Mouse (Mus musculus) Patski (cell line): ENCODE results near the gene Eftud2. TPM values are rescaled to one million over a fixed set of nuclear protein-coding genes. Genes with fewer than 3 reads are reported as not detected.

Experiments used
- ATAC-seq: fragments of 100-300 bp; one replicate; pipeline ENCODE4 v1.8.0; 2021
- CTCF ChIA-PET: fragments of 350-600 bp; sonication (Branson Sonifier 250); formaldehyde crosslinking; loops from one replicate; lab custom pipeline; 2022; ENCODE audit warnings: inconsistent platforms; lab: Charles Lee
- POLR2A ChIA-PET: fragments of 350-600 bp; sonication (Branson Sonifier 250); formaldehyde crosslinking; loops from one replicate; lab custom pipeline; 2022; ENCODE audit warnings: antibody characterized with exemption, inconsistent platforms; lab: Charles Lee
- DNase-seq: peaks from one replicate; pipeline ENCODE4 v3.0.0-alpha.2; 2011; ENCODE audit warnings: low read depth, low spot score
- H3K27me3 ChIP-seq: fragments of 371-371 bp; one replicate; pipeline ENCODE4 v1.5.1; 2021
- CTCF ChIP-seq: fragments of 100-300 bp; IDR thresholded peaks from one replicate; pipeline ENCODE4 v1.5.1; 2021
- in situ Hi-C: fragments of 300-500 bp; cut with MboI; formaldehyde crosslinking; loops from 3 replicates; pipeline ENCODE4 v1.11.1; 2018; ENCODE audit warnings: low pct_unique_long_range_greater_than_20kb, mixed read lengths
- polyA plus RNA-seq: library from polyadenylated mRNA; unstranded; gene quantifications from one replicate; pipeline ENCODE4 v1.2.3, GENCODE M21; 2021

The Eftud2 gene
- polyA plus RNA-seq, 1 experiment from 2014 or later: 120 TPM

DNA sequence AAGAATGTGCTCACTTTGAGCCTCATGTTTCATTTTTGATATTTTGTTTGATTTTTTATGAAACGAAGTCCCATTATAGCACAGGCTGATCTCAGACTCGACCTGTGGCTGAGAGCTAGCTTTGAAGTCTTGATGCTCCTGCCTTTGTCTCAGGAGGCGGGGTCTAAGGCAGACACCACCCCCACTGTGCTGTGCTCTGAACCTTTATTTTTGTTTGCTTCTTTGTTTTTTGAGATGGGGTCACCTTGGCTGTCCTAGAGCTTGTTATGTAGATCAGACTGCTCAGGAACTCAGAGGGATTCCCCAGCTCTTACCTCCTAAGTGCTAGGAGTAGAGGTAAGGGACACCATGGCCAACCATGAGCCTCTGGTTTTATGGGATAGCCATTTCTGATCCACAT is 60.4 kb downstream of the Eftud2 start:
- CTCF ChIA-PET: interaction anchor here (1.3 kb wide), 1 partner anchor 16 kb away, joined by 3 read pairs; no protein-coding TSS in a partner anchor
- in situ Hi-C loops: loop anchor here (5.0 kb wide), 1 partner anchor 43 kb away; no protein-coding TSS in a partner anchor
- ATAC-seq (no peak), DNase-seq (no peak)
- POLR2A ChIA-PET: no interaction called here
- TF ChIP-seq CTCF: no peak
- peaks cover 2% of the 10 kb centered on the region for H3K27me3 ChIP-seq

GRCm38 (mm10) chr11:102819783-102820385 is 60.9 kb downstream of the Eftud2 start:
- DNase-seq (no peak), ATAC-seq (no peak)
- POLR2A ChIA-PET: interaction anchor here (0.9 kb wide), 1 partner anchor 58 kb away, joined by 3 read pairs; no protein-coding TSS in a partner anchor
- peak; percentile 13 for TF ChIP-seq CTCF
- in situ Hi-C loops: loop anchor here (5.0 kb wide), 1 partner anchor 43 kb away; no protein-coding TSS in a partner anchor
- CTCF ChIA-PET: interaction anchor here (1.3 kb wide), 1 partner anchor 15 kb away, joined by 3 read pairs; no protein-coding TSS in a partner anchor
- H3K27me3 ChIP-seq: no peaks in the 10 kb centered on the region

DNA sequence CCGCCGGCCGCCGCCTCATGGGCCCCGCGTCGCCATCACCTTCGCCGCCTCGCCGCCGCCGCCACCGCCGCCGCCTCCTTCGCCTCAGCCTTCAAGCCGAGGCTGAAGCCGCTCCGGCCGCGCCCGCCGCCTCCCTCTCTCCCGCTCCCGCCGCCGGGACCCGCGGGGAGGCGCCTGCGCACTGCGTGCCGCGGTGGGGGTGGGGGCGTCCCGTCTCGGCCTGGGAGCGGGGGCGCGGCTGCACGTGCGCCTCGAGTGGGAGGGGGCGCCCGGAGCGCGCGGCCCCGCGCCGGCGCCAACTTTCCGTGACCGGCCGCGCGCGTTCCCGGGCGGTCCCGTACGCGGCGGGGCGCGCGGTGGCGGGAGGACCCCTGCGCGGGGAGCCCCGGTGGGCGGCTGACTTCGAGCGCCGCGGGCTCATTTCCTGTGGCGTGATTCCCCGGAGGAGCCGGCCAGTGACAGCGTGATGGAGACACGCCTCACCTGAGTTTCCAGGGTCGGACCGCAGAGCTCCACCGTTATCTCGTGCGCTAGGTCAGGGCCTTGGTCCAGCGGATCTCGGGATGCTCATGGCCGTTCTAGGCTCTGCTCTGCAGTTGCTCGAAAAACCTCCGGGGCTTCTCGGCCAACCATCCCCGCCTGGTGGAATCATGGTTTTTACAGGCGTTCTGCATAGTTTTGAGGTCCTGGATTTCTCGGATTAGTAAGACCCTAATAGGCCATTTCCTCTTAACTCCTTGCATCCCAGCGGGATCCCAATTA is 61.6 kb downstream of the Eftud2 start, which contains the start of gene Gjc1:
TSS of gene Gjc1 (minus strand) at position 680 of the 762 bp plus-strand sequence.
- DNase-seq: no peak
- ChIA-PET POLR2A (interaction anchor here (0.9 kb wide), 1 partner anchor 58 kb away, joined by 3 read pairs; no protein-coding TSS in a partner anchor), CTCF (no interaction called here)
- H3K27me3 ChIP-seq: no peaks in the 10 kb centered on the region
- ATAC-seq: peak; percentile 77
- no peak for TF ChIP-seq CTCF
- in situ Hi-C loops: no loop called here

DNA sequence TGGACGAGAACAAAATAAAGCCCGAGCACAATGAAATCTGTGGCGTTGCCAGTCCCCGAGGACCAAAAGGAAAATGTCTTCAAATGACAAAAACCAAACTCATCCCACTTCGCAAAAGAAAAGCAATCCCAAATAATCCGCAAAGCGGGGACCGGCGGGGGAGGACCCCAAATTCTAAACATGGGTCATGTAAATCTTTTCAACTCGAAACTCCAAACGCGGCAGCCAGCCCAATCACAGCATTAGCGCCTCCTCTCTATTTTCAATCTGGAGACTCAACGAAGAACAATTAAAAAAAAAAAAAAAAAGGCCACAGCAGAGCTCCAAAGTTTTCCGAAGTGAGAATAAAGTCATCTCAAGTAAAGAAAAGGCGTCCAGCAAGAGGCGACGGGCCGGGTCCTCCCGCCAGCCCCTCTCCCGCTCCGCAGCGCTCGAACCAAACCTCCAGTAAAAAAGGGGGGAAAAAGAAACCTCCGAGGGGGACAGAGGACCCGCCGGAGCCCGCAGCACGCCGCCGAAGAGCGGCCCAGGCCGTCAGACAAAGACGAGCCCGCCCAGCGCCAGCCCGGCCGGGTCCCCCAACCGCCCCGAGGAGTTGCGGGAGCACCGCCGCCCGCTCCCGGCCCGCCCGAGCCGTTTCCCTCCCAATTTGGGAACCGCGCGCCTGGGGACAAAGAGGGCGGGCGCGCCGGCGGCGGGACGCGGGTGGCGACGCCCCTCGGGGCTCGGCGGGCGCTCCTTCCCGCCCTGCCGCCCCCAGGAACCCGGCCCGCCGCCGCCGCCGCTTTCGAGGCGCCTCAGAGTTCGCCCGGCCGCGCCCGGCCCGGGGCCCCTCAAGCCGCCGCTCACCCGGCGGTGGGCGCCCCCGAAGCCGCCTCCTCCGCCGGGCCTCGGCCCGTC is 62.4 kb downstream of the Eftud2 start:
- in situ Hi-C loops: no loop called here
- ChIA-PET POLR2A (no interaction called here), CTCF (no interaction called here)
- peak; percentile 55 for ATAC-seq
- H3K27me3 ChIP-seq: no peaks in the 10 kb centered on the region
- no peak for DNase-seq
- TF ChIP-seq CTCF: no peak

DNA sequence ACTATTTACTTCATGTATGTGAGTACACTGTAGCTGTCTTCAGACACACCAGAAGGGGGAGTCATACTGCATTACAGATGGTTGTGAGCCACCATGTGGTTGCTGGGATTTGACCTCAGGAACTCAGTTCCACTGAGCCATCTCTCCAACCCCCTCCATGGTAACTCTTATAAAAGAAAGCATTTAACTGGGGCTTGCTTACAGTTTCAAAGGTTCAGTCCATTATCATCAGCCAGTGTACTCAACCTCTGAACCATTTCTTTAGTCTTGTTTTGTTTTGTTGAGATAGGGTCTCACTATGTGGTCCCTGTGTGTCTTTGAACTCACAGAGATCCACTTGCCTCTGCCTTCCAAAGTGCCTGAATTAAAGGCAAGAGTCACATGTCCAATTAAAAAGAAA is 65.9 kb downstream of the Eftud2 start:
- ChIA-PET POLR2A (no interaction called here), CTCF (interaction anchor here (1.0 kb wide), 1 partner anchor 37 kb away, joined by 3 read pairs; no protein-coding TSS in a partner anchor)
- H3K27me3 ChIP-seq: no peaks in the 10 kb centered on the region
- DNase-seq: no peak
- peak; percentile 29 for TF ChIP-seq CTCF
- no peak for ATAC-seq
- in situ Hi-C loops: no loop called here

- in situ Hi-C loops: no loop called here
- DNase-seq: no peak
- no peaks in the 10 kb centered on the region for H3K27me3 ChIP-seq
- ChIA-PET CTCF (interaction anchor here (1.2 to 1.6 kb wide), 3 partner anchors 11 to 36 kb away, joined by 3 to 4 read pairs (median 3); no protein-coding TSS in a partner anchor), POLR2A (interaction anchor here (0.6 kb wide), 1 partner anchor 81 kb away, joined by 3 read pairs; no protein-coding TSS in a partner anchor)
- TF ChIP-seq CTCF: no peak
- ATAC-seq: peak; percentile 47
Observed at GRCm38 (mm10) chr11:102810721-102811485, 69.9 kb downstream of the Eftud2 start.

- ChIA-PET POLR2A (no interaction called here), CTCF (no interaction called here)
- DNase-seq (no peak), ATAC-seq (no peak)
- TF ChIP-seq CTCF: no peak
- no peaks in the 10 kb centered on the region for H3K27me3 ChIP-seq
- in situ Hi-C loops: no loop called here
Observed at GRCm38 (mm10) chr11:102808246-102808645, 72.5 kb downstream of the Eftud2 start.

- DNase-seq: no peak
- ATAC-seq: no peak
- ChIA-PET POLR2A (no interaction called here), CTCF (interaction anchor here (1.3 to 1.4 kb wide), 2 partner anchors 10 to 13 kb away, joined by 3 read pairs; no protein-coding TSS in a partner anchor)
- no peak for TF ChIP-seq CTCF
- no peaks in the 10 kb centered on the region for H3K27me3 ChIP-seq
- in situ Hi-C loops: no loop called here
Observed at GRCm38 (mm10) chr11:102803453-102803852, 77.3 kb downstream of the Eftud2 start.

GRCm38 (mm10) chr11:102794157-102794556 is 86.6 kb downstream of the Eftud2 start:
- ATAC-seq: peak; percentile 57
- H3K27me3 ChIP-seq: no peaks in the 10 kb centered on the region
- in situ Hi-C loops: no loop called here
- no peak for TF ChIP-seq CTCF
- DNase-seq: no peak
- CTCF ChIA-PET: no interaction called here
- POLR2A ChIA-PET: no interaction called here
